ENCODE assay signal across 19 mouse cellular contexts in genomic region chr3:117861977-117862434, GRCm38 (mm10). TPM values are rescaled to one million over a fixed set of nuclear protein-coding genes. Genes with fewer than 3 reads are reported as not detected.
DNase-seq lines count a peak whose midpoint lies in the region; ATAC-seq and TF ChIP-seq lines count a peak whose summit lies in the region.
"Had no signal": no experiment of that assay in that cellular context is flagged by ENCODE, and none has a peak within 500 bp of the region (broad histone marks: within the 10 kb centered on the region; RNA-seq: fewer than 3 reads in every experiment).

No protein-coding gene starts in this region.

- H3K27ac ChIP-seq in midbrain, embryonic 11.5 days (ENCODE audit: low read depth, low read length): no peak overlapping the region
- H3K27ac ChIP-seq in midbrain, postnatal 0 days (ENCODE audit: low read depth, low read length): no peak overlapping the region
- peak overlapping the region; percentile 58 for H3K27ac ChIP-seq in lung, embryonic 14.5 days (ENCODE audit: low read depth)
- 0 out of 2 replicates have a peak overlapping the region, but pooled peaks have one; percentile 9 for H3K27ac ChIP-seq in small intestine, adult 2 months (ENCODE audit: insufficient read depth, low read depth, low read length)
- no peak overlapping the region for H3K27ac ChIP-seq in heart, embryonic 10.5 days
- H3K27ac ChIP-seq: heart, embryonic 15.5 days; hindbrain, embryonic 15.5 days; macrophage; midbrain, embryonic 15.5 days; neural tube, embryonic 12.5 days had no signal

- no peak overlapping the region for H3K4me3 ChIP-seq in midbrain, embryonic 11.5 days (ENCODE audit: low read depth, low read length)
- H3K4me3 ChIP-seq in midbrain, postnatal 0 days (ENCODE audit: low read depth, low read length): no peak overlapping the region
- H3K4me3 ChIP-seq in lung, embryonic 14.5 days (ENCODE audit: low read depth, low read length): no peak overlapping the region
- no peak overlapping the region for H3K4me3 ChIP-seq in small intestine, adult 2 months (ENCODE audit: low read depth, low read length)
- H3K4me3 ChIP-seq in heart, embryonic 10.5 days: no peak overlapping the region
- H3K4me3 ChIP-seq: erythroblast, embryonic 14.5 days; heart, embryonic 15.5 days; hindbrain, embryonic 15.5 days; midbrain, embryonic 15.5 days; neural tube, embryonic 12.5 days had no signal

- H3K9ac ChIP-seq in midbrain, embryonic 11.5 days (ENCODE audit: low read length): no peak overlapping the region
- no peak overlapping the region for H3K9ac ChIP-seq in midbrain, postnatal 0 days (replicated peaks; ENCODE audit: low read length, poor library complexity, severe bottlenecking)
- no peak overlapping the region for H3K9ac ChIP-seq in lung, embryonic 14.5 days
- H3K9ac ChIP-seq: forebrain, postnatal 0 days; heart, embryonic 15.5 days; hindbrain, embryonic 15.5 days; midbrain, embryonic 15.5 days; neural tube, embryonic 12.5 days had no signal

- H3K36me3 ChIP-seq in midbrain, embryonic 11.5 days (ENCODE audit: control insufficient read depth, insufficient read depth, low read length): no peaks in the 10 kb centered on the region
- H3K36me3 ChIP-seq in midbrain, postnatal 0 days (ENCODE audit: insufficient read depth, low read length): no peaks in the 10 kb centered on the region
- no peaks in the 10 kb centered on the region for H3K36me3 ChIP-seq in lung, embryonic 14.5 days (ENCODE audit: insufficient read depth)
- peaks cover 4% of the 10 kb centered on the region; the same call in 1 of the 2 replicates for H3K36me3 ChIP-seq in small intestine, adult 2 months (ENCODE audit: control insufficient read depth, insufficient read depth, low read length)
- peaks cover 13% of the 10 kb centered on the region; the same call in 1 of the 2 replicates for H3K36me3 ChIP-seq in heart, embryonic 10.5 days
- H3K36me3 ChIP-seq: hindbrain, embryonic 15.5 days; midbrain, embryonic 15.5 days; neural tube, embryonic 12.5 days had no signal

- intact Hi-C loops in heart, postnatal 36 days (cut with DNase I): no loop called here

- no peaks in the 10 kb centered on the region for H3K27me3 ChIP-seq in midbrain, embryonic 11.5 days (ENCODE audit: control insufficient read depth, insufficient read depth, low read length)
- H3K27me3 ChIP-seq in midbrain, postnatal 0 days (ENCODE audit: insufficient read depth, low read length): no peaks in the 10 kb centered on the region
- H3K27me3 ChIP-seq in lung, embryonic 14.5 days (ENCODE audit: insufficient read depth, low read length): no peaks in the 10 kb centered on the region
- H3K27me3 ChIP-seq in small intestine, adult 2 months (ENCODE audit: control insufficient read depth, insufficient read depth, low read length): no peaks in the 10 kb centered on the region
- H3K27me3 ChIP-seq in heart, embryonic 10.5 days (ENCODE audit: insufficient read depth, poor library complexity, severe bottlenecking): no peaks in the 10 kb centered on the region
- H3K27me3 ChIP-seq: heart, embryonic 15.5 days; hindbrain, embryonic 15.5 days; midbrain, embryonic 15.5 days; neural tube, embryonic 12.5 days had no signal

- no peak overlapping the region for H3K4me2 ChIP-seq in midbrain, embryonic 11.5 days
- no peak overlapping the region for H3K4me2 ChIP-seq in midbrain, postnatal 0 days (ENCODE audit: low read depth, low read length, poor library complexity, severe bottlenecking)
- H3K4me2 ChIP-seq in lung, embryonic 14.5 days: no peak overlapping the region
- H3K4me2 ChIP-seq: heart, embryonic 15.5 days; hindbrain, embryonic 15.5 days; midbrain, embryonic 15.5 days; neural tube, embryonic 12.5 days had no signal

- no peak for ATAC-seq in midbrain, embryonic 11.5 days (ENCODE audit: low FRiP score)
- no peak for ATAC-seq in midbrain, postnatal 0 days (ENCODE audit: low FRiP score)
- peak; percentile 73 for ATAC-seq in lung, embryonic 14.5 days (ENCODE audit: insufficient read depth)
- ATAC-seq: forebrain, postnatal 0 days; midbrain, embryonic 15.5 days had no signal

- no peak for TF ChIP-seq CTCF in midbrain, postnatal 0 days (IDR thresholded peaks at IDR 0.05)
- TF ChIP-seq CTCF in lung, embryonic 14.5 days (IDR thresholded peaks at IDR 0.05; ENCODE audit: low read depth): no peak
- no peak for TF ChIP-seq CTCF in small intestine, adult 2 months (IDR thresholded peaks at IDR 0.05; ENCODE audit: extremely low read depth, insufficient read length, insufficient replicate concordance, low read depth, low read length)

- 91% methylated on average over 6 of the region's 6 CpGs for WGBS in midbrain, embryonic 11.5 days
- 89% methylated on average over 6 of the region's 6 CpGs for WGBS in midbrain, postnatal 0 days
- WGBS in lung, embryonic 14.5 days: 64% methylated on average over 6 of the region's 6 CpGs
- WGBS in small intestine, adult 2 months: 25% methylated on average over 6 of the region's 6 CpGs
- 84% methylated on average over 6 of the region's 6 CpGs for WGBS in heart, embryonic 10.5 days

- H3K4me1 ChIP-seq in midbrain, embryonic 11.5 days (ENCODE audit: control insufficient read depth, insufficient read depth, low read length): no peaks in the 10 kb centered on the region
- no peaks in the 10 kb centered on the region for H3K4me1 ChIP-seq in midbrain, postnatal 0 days (ENCODE audit: insufficient read depth, low read length)
- no peaks in the 10 kb centered on the region for H3K4me1 ChIP-seq in lung, embryonic 14.5 days (ENCODE audit: insufficient read depth)
- peaks cover 10% of the 10 kb centered on the region for H3K4me1 ChIP-seq in small intestine, adult 2 months (ENCODE audit: control insufficient read depth, insufficient read depth, insufficient read length, low read length)
- peaks cover 4% of the 10 kb centered on the region for H3K4me1 ChIP-seq in heart, embryonic 10.5 days
- H3K4me1 ChIP-seq: hindbrain, embryonic 15.5 days; midbrain, embryonic 15.5 days; neural tube, embryonic 12.5 days had no signal

- TF ChIP-seq POLR2A in small intestine, adult 2 months (IDR thresholded peaks at IDR 0.05; ENCODE audit: low read depth, low read length): no peak

- DNase-seq in midbrain, embryonic 11.5 days (ENCODE audit: low spot score, missing footprints): peak; percentile 35
- DNase-seq in midbrain, postnatal 0 days (ENCODE audit: low spot score): no peak
- DNase-seq in kidney, postnatal 14 days: peak; percentile 41
- DNase-seq in lung, embryonic 14.5 days: peak; percentile 56
- DNase-seq in thymus, postnatal 36 days: no peak
- no peak for DNase-seq in heart, postnatal 36 days
- no peak for DNase-seq in heart, embryonic 10.5 days (ENCODE audit: low spot score)
- DNase-seq: adrenal gland, adult 8-10 months; cerebellum, adult 2 months; embryo, embryonic 11 days; forebrain, postnatal 0 days; gastrocnemius, postnatal 10 days had no signal

- no peaks in the 10 kb centered on the region for H3K9me3 ChIP-seq in midbrain, embryonic 11.5 days (ENCODE audit: control insufficient read depth, low read length)
- H3K9me3 ChIP-seq in midbrain, postnatal 0 days (ENCODE audit: low read length): no peaks in the 10 kb centered on the region
- no peaks in the 10 kb centered on the region for H3K9me3 ChIP-seq in lung, embryonic 14.5 days (ENCODE audit: low read depth, low read length)
- no peaks in the 10 kb centered on the region for H3K9me3 ChIP-seq in heart, embryonic 10.5 days
- H3K9me3 ChIP-seq: heart, embryonic 15.5 days; hindbrain, embryonic 15.5 days; midbrain, embryonic 15.5 days; neural tube, embryonic 12.5 days had no signal

RNA-seq across cellular contexts. Expression of gene Snx7, which starts 6.7 kb away (rescaled TPM):
- polyA plus RNA-seq in midbrain, embryonic 11.5 days (2014; fragmentation: Nextera tagmentation; extraction: Ambion mirVana): 15.4 and 18.1 TPM in 2 replicates
- 10.1 and 10.9 TPM in 2 replicates for total RNA-seq in midbrain, postnatal 0 days (2014; rRNA removed)
- 12.6 and 13.0 TPM in 2 replicates for polyA plus RNA-seq in midbrain, postnatal 0 days (2015; fragmentation: Nextera tagmentation; extraction: Ambion mirVana)
- polyA plus RNA-seq in lung, embryonic 14.5 days (2014; fragmentation: Nextera tagmentation; extraction: Ambion mirVana): 43.1 and 48.2 TPM in 2 replicates
- polyA plus RNA-seq in small intestine, adult 2 months (2012; rRNA removed): 13.5 and 50.6 TPM in 2 replicates
- total RNA-seq in heart, postnatal 36 days (2021): 1 to 10 TPM; 5.1 to 6.5 TPM
- 40.1 and 41.9 TPM in 2 replicates for polyA plus RNA-seq in heart, embryonic 10.5 days (2016; fragmentation: Nextera tagmentation; extraction: Ambion mirVana)

Comparison
In these comparisons a context has a peak if more than half of its experiments do, and no peak if none do; other contexts are left out.
1. DNase-seq: peak in midbrain, embryonic 11.5 days (single experiment), kidney, postnatal 14 days (single experiment) and lung, embryonic 14.5 days (single experiment); none in midbrain, postnatal 0 days (single experiment), thymus, postnatal 36 days (0 of 2), heart, postnatal 36 days (0 of 2) and heart, embryonic 10.5 days (single experiment).
2. H3K27ac ChIP-seq: peak in lung, embryonic 14.5 days (single experiment) and small intestine, adult 2 months (single experiment); none in midbrain, embryonic 11.5 days (single experiment), midbrain, postnatal 0 days (single experiment) and heart, embryonic 10.5 days (single experiment).